Mouse (Mus musculus) lung, embryonic 14.5 days (tissue): ENCODE data around the gene Slc39a3. TPM values are rescaled to one million over a fixed set of nuclear protein-coding genes. Genes with fewer than 3 reads are reported as not detected.
A peak's percentile ranks its signal among the peaks of the same experiment; 100 is the strongest.

ENCODE experiments used
- ATAC-seq: fragments of 200-750 bp; cut with Nextera tagmentation; 2 replicates; pipeline ENCODE4 v1.8.0; 2017; ENCODE audit warnings: mild to moderate bottlenecking, moderate TSS enrichment, moderate library complexity; ENCODE audit not compliant: insufficient read depth
- DNase-seq: peaks from one replicate; pipeline ENCODE4 v3.0.0-alpha.2; 2015
- H3K27ac ChIP-seq: fragments of 300-500 bp; sonication (generic); 2 replicates; pipeline ENCODE4 v1.5.1; 2014; ENCODE audit warnings: low read depth, mild to moderate bottlenecking, moderate library complexity
- H3K27me3 ChIP-seq: fragments of 300-500 bp; sonication (generic); 2 replicates; pipeline ENCODE4 v1.6.1; 2014; ENCODE audit warnings: low read length, control low read depth; ENCODE audit not compliant: insufficient read depth
- H3K36me3 ChIP-seq: fragments of 300-500 bp; sonication (generic); 2 replicates; pipeline ENCODE4 v1.6.1; 2014; ENCODE audit warnings: control low read depth; ENCODE audit not compliant: insufficient read depth
- H3K4me1 ChIP-seq: fragments of 300-500 bp; sonication (generic); 2 replicates; pipeline ENCODE4 v1.6.1; 2014; ENCODE audit warnings: antibody characterized with exemption, control low read depth; ENCODE audit not compliant: insufficient read depth
- H3K4me2 ChIP-seq: fragments of 300-500 bp; sonication (generic); 2 replicates; pipeline ENCODE4 v1.6.1; 2014; ENCODE audit warnings: mild to moderate bottlenecking
- H3K4me3 ChIP-seq: fragments of 300-500 bp; sonication (generic); 2 replicates; pipeline ENCODE4 v1.5.1; 2014; ENCODE audit warnings: low read depth, low read length
- H3K9ac ChIP-seq: fragments of 300-500 bp; sonication (generic); 2 replicates; pipeline ENCODE4 v1.6.1; 2014
- H3K9me3 ChIP-seq: fragments of 300-500 bp; sonication (generic); 2 replicates; pipeline ENCODE4 v1.6.1; 2016; ENCODE audit warnings: low read depth, low read length, control low read depth
- CTCF ChIP-seq: IDR thresholded peaks from 2 replicates; pipeline ENCODE4 v1.5.1; 2016; ENCODE audit warnings: antibody characterized with exemption, low read depth
- WGBS: fragments of 180-500 bp; shearing (Covaris S2); extraction: QIAGEN DNeasy Blood & Tissue Kit; methylation state at CpG from one replicate; pipeline ENCODE4 v1.1.7; 2014; 5-methylcytosine and 5-hydroxymethylcytosine counted together
- polyA plus RNA-seq: library from polyadenylated mRNA; unstranded; fragments of >200 nt; fragmentation: Nextera tagmentation; extraction: Ambion mirVana; gene quantifications from 2 replicates; pipeline ENCODE4 v1.2.1, GENCODE M21; 2014

The Slc39a3 gene
- polyA plus RNA-seq, 1 experiment from 2014 or later = 15.2 TPM

DNA sequence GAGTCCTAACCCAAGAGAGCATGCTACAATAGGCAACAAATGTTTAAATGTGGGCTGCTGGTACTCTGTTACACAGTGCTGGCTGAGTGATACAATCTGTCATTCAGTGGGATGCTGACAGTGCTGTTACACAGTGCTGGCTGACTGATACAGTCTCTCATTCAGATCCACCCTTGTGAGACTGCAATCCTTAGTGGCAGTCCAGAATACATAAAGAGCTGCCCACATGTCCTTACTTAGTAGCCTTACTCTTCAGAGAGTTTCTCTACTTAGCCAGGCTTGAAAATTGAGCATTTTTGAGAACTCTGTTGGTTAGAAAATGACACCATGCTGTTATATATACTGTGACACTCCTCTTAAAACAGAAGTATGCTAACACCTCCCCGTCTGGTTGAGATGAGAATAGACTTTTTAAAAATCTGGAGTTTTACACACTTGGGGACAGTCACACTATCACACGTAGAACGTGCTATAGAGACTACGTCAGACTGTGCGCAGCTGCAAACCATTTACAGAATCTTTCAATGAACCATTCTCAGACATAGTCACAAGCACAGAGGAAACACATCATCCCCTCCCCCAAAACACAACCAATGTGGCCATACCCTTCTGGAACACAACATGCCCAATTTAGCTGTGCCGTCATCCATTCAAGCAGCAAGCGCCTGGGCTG is 31.1 kb downstream of the Slc39a3 start:
- no peak overlapping the region for H3K4me2 ChIP-seq
- no peaks in the 10 kb centered on the region for H3K4me1 ChIP-seq
- H3K9ac ChIP-seq = no peak overlapping the region
- H3K36me3 ChIP-seq = no peaks in the 10 kb centered on the region
- 89% methylated on average over 7 of the region's 7 CpGs for WGBS
- TF ChIP-seq CTCF = no peak
- no peak overlapping the region for H3K4me3 ChIP-seq
- no peaks in the 10 kb centered on the region for H3K27me3 ChIP-seq
- no peak for DNase-seq
- no peaks in the 10 kb centered on the region for H3K9me3 ChIP-seq
- ATAC-seq = no peak
- H3K27ac ChIP-seq = no peak overlapping the region

DNA sequence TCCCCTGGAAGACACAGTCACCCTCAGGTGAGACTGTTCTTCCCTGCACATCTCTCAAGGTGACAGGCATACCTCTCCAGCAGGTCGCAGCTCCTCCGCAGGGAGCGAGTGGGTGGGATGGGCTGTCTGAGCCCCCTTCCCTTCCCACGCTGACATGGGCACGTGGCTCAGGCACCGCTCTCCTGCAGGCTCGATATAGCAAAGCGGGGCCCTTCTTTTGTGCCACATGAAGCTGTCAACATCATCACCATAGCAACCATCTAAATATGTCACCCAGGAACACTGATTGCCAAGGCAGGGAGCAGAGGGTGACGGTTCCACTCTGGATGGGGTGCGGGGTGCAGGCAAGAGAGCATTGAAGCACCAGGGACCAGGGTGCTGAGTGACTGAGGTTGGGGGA is 36.1 kb downstream of the Slc39a3 start:
- Histone ChIP-seq H3K9me3 (no peaks in the 10 kb centered on the region), H3K27ac (no peak overlapping the region), H3K9ac (peak overlapping the region; percentile 15; the same call in 1 of the 2 replicates), H3K36me3 (no peaks in the 10 kb centered on the region), H3K4me1 (0 out of 2 replicates have a peak, but pooled peaks cover 3% of the 10 kb centered on the region), H3K4me2 (no peak overlapping the region), H3K27me3 (0 out of 2 replicates have a peak, but pooled peaks cover 4% of the 10 kb centered on the region), H3K4me3 (no peak overlapping the region)
- ATAC-seq = no peak
- TF ChIP-seq CTCF = no peak
- no peak for DNase-seq
- WGBS = 54% methylated on average over 10 of the region's 10 CpGs

DNA sequence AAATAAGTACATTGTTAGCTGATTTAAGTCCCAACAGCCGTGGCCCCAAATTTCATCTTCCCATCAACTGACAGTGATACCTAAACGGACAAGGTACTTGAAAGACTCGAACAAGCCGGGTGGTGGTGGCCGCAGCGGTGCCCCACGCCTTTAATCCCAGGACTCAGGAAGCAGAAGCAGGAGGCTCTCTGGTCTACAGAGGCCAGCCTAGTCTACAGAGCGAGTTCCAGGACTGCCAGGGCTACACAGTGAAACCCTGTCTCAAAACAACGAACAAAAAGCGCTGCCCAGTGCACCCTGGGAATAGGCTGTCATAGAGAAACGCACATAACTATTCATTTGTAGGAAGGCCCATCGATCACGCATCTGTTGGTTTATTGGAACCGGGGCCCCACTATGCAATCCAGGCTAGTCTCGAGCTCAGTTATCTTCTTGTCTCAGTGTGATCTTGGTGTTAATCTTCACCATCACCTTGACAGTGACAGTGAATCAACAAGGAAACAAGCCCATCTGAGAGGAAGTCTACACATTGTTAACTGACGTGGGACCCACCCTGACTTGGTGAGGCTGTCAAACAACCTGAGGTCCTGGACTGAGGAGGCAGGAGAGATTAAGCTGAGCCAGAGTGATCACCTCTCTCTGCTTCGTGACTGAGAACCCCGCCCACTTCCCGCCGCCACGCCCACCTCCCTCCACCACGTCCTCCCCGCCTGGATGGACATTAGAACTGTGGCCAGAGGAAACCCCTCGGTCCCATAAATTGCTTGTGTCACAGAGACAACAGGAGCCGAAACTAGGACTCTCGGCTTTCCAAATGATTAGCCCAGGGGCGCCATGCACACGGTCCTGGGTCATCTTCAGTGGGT is 36.8 kb downstream of the Slc39a3 start:
- Histone ChIP-seq H3K9ac (peak overlapping the region; percentile 15), H3K36me3 (no peaks in the 10 kb centered on the region), H3K4me1 (0 out of 2 replicates have a peak, but pooled peaks cover 3% of the 10 kb centered on the region), H3K4me3 (no peak overlapping the region), H3K9me3 (no peaks in the 10 kb centered on the region), H3K4me2 (no peak overlapping the region), H3K27ac (no peak overlapping the region), H3K27me3 (0 out of 2 replicates have a peak, but pooled peaks cover 4% of the 10 kb centered on the region)
- 43% methylated on average over 28 of the region's 28 CpGs for WGBS
- no peak for TF ChIP-seq CTCF
- DNase-seq = peak; percentile 18
- no peak for ATAC-seq

DNA sequence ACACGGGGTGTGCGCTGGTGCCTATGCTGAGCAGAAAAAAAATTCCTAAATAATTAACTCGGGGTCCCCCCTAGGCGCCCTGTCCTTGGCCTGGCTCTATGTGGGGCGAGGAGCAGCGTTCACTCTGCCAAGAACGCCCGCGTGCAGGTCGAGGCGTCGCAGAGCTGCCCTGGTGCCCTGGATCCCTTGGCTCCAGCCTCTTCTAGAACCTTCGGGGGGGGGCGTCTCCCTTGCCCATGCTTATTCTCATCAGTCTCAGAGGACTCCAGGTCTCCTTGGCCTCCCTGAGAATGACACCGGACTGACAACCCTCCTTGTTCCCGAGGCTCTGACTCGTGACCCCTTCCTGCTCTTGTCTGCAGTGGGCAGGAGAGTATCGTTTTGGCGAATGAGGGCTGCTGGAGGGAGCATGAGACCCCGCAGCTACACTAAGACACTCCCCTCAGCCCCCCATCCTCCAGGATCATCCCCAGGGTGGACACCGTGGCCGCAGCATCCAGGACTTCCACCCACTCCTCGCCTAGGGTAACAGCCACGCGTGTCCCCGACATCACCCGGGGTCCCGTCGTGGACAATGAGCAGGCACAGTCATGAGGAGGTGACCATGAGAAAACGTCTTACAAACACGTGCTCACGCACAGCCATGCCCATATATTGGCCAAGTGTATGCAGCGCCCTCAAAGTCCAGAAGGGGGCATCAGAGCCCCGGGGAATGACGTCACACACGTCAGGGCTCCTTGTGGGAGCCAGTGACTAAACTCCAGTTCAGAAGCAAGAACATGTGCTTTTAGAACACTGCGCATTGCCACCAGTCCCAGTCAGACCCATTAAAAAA is 37.6 kb downstream of the Slc39a3 start:
- DNase-seq (peak; percentile 93), ATAC-seq (peak; percentile 67)
- peak; percentile 96 for TF ChIP-seq CTCF
- H3K36me3 ChIP-seq = no peaks in the 10 kb centered on the region
- H3K4me1 ChIP-seq = 0 out of 2 replicates have a peak, but pooled peaks cover 3% of the 10 kb centered on the region
- 29% methylated on average over 37 of the region's 37 CpGs for WGBS
- H3K4me2 ChIP-seq = peak overlapping the region; percentile 37
- no peak overlapping the region for H3K9ac ChIP-seq
- no peaks in the 10 kb centered on the region for H3K9me3 ChIP-seq
- H3K4me3 ChIP-seq = no peak overlapping the region
- 0 out of 2 replicates have a peak, but pooled peaks cover 8% of the 10 kb centered on the region for H3K27me3 ChIP-seq
- H3K27ac ChIP-seq = no peak overlapping the region

DNA sequence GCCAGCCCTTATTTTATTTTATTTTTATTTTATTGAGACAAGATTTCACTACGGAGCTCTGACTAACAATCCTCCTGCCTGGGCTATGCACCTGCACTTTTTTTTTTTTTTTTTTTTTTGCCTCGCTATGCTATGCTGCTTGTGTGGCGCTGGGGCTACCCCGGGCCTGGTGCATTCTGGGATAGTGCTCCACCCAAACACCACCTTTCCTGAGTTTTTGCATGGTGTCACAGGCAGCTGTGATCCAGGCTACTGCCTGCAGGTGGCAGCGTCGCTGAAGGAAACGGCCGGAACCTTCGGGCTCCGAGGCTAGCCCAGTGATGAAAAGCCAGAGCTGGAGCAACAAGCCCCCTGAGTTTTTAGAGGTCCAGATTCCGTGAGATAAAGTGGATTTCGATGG is 38.4 kb downstream of the Slc39a3 start:
- H3K4me3 ChIP-seq = no peak overlapping the region
- DNase-seq (peak; percentile 76), ATAC-seq (no peak)
- H3K9me3 ChIP-seq = no peaks in the 10 kb centered on the region
- 0 out of 2 replicates have a peak, but pooled peaks cover 3% of the 10 kb centered on the region for H3K4me1 ChIP-seq
- TF ChIP-seq CTCF = peak; percentile 70
- H3K36me3 ChIP-seq = no peaks in the 10 kb centered on the region
- H3K9ac ChIP-seq = no peak overlapping the region
- no peak overlapping the region for H3K4me2 ChIP-seq
- 0 out of 2 replicates have a peak, but pooled peaks cover 9% of the 10 kb centered on the region for H3K27me3 ChIP-seq
- WGBS = 12% methylated on average over 12 of the region's 12 CpGs
- no peak overlapping the region for H3K27ac ChIP-seq

DNA sequence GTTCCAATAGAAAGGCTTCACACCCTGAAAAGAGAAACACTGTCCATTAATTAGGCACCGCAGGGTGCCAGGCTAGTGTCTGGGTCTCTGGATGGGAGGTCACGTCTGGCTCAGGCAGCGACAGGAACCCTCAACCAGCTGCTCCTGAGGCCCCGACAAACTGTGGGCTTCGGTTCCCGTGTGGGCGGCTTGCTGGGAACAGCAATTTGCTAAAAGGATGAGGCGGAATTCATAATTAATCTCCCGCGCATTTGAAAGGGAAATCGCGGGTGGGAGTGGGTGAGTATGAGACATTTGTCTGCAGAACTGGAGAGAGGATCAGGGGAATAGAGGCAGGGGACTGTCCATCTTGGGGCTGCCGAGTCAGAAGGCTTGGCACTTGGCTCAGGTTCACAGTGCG is 39.2 kb downstream of the Slc39a3 start:
- no peak for ATAC-seq
- WGBS = 37% methylated on average over 14 of the region's 14 CpGs
- no peaks in the 10 kb centered on the region for H3K9me3 ChIP-seq
- no peak for TF ChIP-seq CTCF
- no peak overlapping the region for H3K27ac ChIP-seq
- no peak overlapping the region for H3K4me3 ChIP-seq
- H3K36me3 ChIP-seq = no peaks in the 10 kb centered on the region
- 0 out of 2 replicates have a peak, but pooled peaks cover 3% of the 10 kb centered on the region for H3K4me1 ChIP-seq
- H3K4me2 ChIP-seq = no peak overlapping the region
- no peak for DNase-seq
- 0 out of 2 replicates have a peak, but pooled peaks cover 9% of the 10 kb centered on the region for H3K27me3 ChIP-seq
- no peak overlapping the region for H3K9ac ChIP-seq
